15 mouse cellular contexts compared by ENCODE assay signal in the genomic region with DNA sequence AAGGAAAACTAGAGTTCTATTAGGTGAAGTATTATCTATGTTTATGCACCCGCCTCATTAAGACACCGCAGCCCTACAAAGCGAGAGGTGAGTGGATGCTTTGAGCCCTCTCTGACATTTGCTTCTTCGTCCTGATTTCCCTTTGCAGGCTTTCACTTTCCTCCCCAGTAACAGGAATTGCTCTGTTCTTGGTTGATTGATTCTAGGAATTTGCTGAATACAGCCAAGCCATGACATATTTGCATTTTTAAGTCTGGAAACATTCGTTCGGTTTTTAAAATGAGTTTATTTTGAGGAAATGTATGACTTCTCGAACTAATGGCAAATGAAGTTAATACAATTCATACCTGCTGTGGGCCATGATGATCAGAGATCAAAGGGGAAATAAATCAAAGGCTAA.
"Had no signal": no experiment of that assay in that cellular context is flagged by ENCODE, and none has a peak within 500 bp of the region (broad histone marks: within the 10 kb centered on the region; RNA-seq: fewer than 3 reads in every experiment).

No protein-coding gene starts in this region.

- H3K4me1 ChIP-seq: liver, embryonic 15.5 days; lung, embryonic 15.5 days; neural tube, embryonic 12.5 days; stomach, embryonic 15.5 days had no signal

- H3K4me2 ChIP-seq: liver, embryonic 15.5 days; lung, embryonic 15.5 days; midbrain, embryonic 12.5 days; midbrain, embryonic 15.5 days; neural tube, embryonic 12.5 days; stomach, embryonic 15.5 days had no signal

- DNase-seq: liver, postnatal 0 days; lung, adult 2 months; lung, postnatal 4 days; right cerebral cortex, postnatal 14 days; thymus, adult 2 months; thymus, postnatal 25 days; thymus, postnatal 4 days had no signal

- H3K27ac ChIP-seq: liver, embryonic 15.5 days; lung, embryonic 15.5 days; midbrain, embryonic 12.5 days; midbrain, embryonic 15.5 days; neural tube, embryonic 12.5 days; stomach, embryonic 15.5 days; stomach, postnatal 0 days had no signal

- H3K9me3 ChIP-seq: liver, embryonic 15.5 days; lung, embryonic 15.5 days; midbrain, embryonic 12.5 days; midbrain, embryonic 15.5 days; neural tube, embryonic 12.5 days; stomach, embryonic 15.5 days had no signal

- H3K27me3 ChIP-seq: liver, embryonic 15.5 days; lung, embryonic 15.5 days; midbrain, embryonic 12.5 days; midbrain, embryonic 15.5 days; stomach, embryonic 15.5 days had no signal

- H3K9ac ChIP-seq: liver, embryonic 15.5 days; liver, postnatal 0 days; lung, embryonic 15.5 days; midbrain, embryonic 12.5 days; midbrain, embryonic 15.5 days; neural tube, embryonic 12.5 days; stomach, embryonic 15.5 days had no signal

- ATAC-seq: liver, postnatal 0 days; lung, postnatal 0 days; midbrain, embryonic 15.5 days had no signal

- H3K4me3 ChIP-seq: liver, embryonic 15.5 days; lung, embryonic 15.5 days; midbrain, embryonic 12.5 days; midbrain, embryonic 15.5 days; neural tube, embryonic 12.5 days; stomach, embryonic 15.5 days had no signal

- H3K36me3 ChIP-seq: liver, embryonic 15.5 days; lung, embryonic 15.5 days; midbrain, embryonic 12.5 days; midbrain, embryonic 15.5 days; neural tube, embryonic 12.5 days; stomach, embryonic 15.5 days had no signal
